Mouse (Mus musculus) liver, embryonic 12.5 days (tissue): Measurements from ENCODE around the gene Ankrd39. TPM values are rescaled to one million over a fixed set of nuclear protein-coding genes. Genes with fewer than 3 reads are reported as not detected.

Experiments used
- ATAC-seq: fragments of 200-750 bp; cut with Nextera tagmentation; 2 replicates; pipeline ENCODE4 v1.8.0; 2017; ENCODE audit warnings: moderate number of reproducible peaks, mild to moderate bottlenecking, moderate library complexity
- H3K27ac ChIP-seq: fragments of 300-500 bp; sonication (generic); 2 replicates; pipeline ENCODE4 v1.5.1; 2016; ENCODE audit warnings: mild to moderate bottlenecking
- H3K27me3 ChIP-seq: fragments of 300-500 bp; sonication (generic); replicated peaks from 2 replicates; pipeline ENCODE4 v1.6.1; 2016; ENCODE audit warnings: mild to moderate bottlenecking, moderate library complexity
- H3K36me3 ChIP-seq: fragments of 300-500 bp; sonication (generic); 2 replicates; pipeline ENCODE4 v1.6.1; 2016; ENCODE audit warnings: mild to moderate bottlenecking, moderate library complexity
- H3K4me1 ChIP-seq: fragments of 300-500 bp; sonication (generic); 2 replicates; pipeline ENCODE4 v1.6.1; 2016
- H3K4me2 ChIP-seq: fragments of 300-500 bp; sonication (generic); 2 replicates; pipeline ENCODE4 v1.6.1; 2016; ENCODE audit warnings: mild to moderate bottlenecking, moderate library complexity
- H3K4me3 ChIP-seq: fragments of 300-500 bp; sonication (generic); 2 replicates; pipeline ENCODE4 v1.5.1; 2016; ENCODE audit warnings: mild to moderate bottlenecking, moderate library complexity
- H3K9ac ChIP-seq: fragments of 300-500 bp; sonication (generic); 2 replicates; pipeline ENCODE4 v1.6.1; 2016; ENCODE audit warnings: mild to moderate bottlenecking, moderate library complexity
- H3K9me3 ChIP-seq: fragments of 300-500 bp; sonication (generic); replicated peaks from 2 replicates; pipeline ENCODE4 v1.6.1; 2016; ENCODE audit warnings: mild to moderate bottlenecking, moderate library complexity
- WGBS: fragments of 180-500 bp; shearing (Covaris S2); methylation state at CpG from one replicate; pipeline ENCODE4 v1.1.7; 2016; ENCODE audit not compliant: insufficient replicate concordance; 5-methylcytosine and 5-hydroxymethylcytosine counted together
- polyA plus RNA-seq: library from polyadenylated mRNA; unstranded; fragments of >200 nt; fragmentation: Nextera tagmentation; extraction: Ambion mirVana; gene quantifications from 2 replicates; pipeline ENCODE4 v1.2.1, GENCODE M21; 2016

Ankrd39 gene
- polyA plus RNA-seq, 1 experiment from 2014 or later = 10.5 TPM

DNA sequence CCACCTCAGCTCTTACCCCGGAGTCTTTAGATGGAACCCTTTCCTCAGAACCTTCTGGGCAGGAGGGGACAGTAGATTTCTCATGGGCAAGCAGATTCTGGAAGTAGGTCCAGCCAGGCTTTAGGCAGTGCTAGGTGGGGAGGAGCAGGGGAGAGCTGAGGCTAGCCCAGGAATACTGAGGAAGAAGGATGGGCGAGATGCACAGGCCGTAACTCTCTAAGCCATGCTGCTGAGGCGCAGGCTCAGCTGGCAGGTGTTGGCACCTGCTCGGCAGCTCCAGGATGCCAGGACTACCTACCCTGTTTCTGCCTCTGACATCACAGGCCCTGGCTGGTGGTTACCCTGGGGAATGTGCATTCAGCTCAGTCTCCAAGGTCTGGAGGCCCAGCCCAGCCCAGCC, 23.1 kb upstream of the Ankrd39 start:
- H3K9ac ChIP-seq = no peak overlapping the region
- no peak overlapping the region for H3K4me3 ChIP-seq
- H3K9me3 ChIP-seq = no peaks in the 10 kb centered on the region
- no peaks in the 10 kb centered on the region for H3K36me3 ChIP-seq
- no peak overlapping the region for H3K4me2 ChIP-seq
- H3K27me3 ChIP-seq = peaks cover 22% of the 10 kb centered on the region; the same call in 1 of the 2 replicates
- WGBS = 74% methylated on average over 5 of the region's 5 CpGs
- H3K4me1 ChIP-seq = peaks cover 18% of the 10 kb centered on the region
- no peak overlapping the region for H3K27ac ChIP-seq
- no peak for ATAC-seq

DNA sequence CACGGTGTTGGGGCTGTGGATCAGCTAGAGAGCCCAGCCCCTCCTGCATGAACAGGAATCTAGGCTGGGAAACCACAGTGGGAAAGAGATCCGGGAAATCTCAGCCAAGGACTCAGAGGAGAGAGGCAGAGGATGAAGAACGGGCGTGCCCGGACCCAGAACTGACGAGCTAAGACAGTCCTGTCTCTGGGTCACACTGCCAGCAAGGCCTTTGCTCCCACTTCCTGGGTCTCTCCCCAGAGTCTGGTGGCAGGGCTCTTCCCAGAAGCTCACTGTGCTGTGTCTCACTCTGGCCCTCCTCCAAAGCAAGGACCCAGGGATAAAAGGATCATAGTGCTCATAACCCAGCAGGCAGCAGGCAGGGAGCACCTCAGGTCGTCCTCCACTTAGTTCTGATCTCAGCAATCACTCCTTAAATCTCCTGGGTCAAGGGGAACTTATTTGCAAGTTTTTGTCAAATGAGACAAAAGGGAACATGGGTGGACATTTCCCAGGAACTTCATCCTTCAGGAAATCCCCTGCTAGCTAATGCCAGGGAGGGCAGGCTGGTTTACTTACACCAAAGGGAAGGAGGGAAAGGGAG, 22.5 kb upstream of the Ankrd39 start:
- Histone ChIP-seq H3K27ac (no peak overlapping the region), H3K9ac (no peak overlapping the region), H3K9me3 (no peaks in the 10 kb centered on the region), H3K36me3 (no peaks in the 10 kb centered on the region), H3K4me1 (peaks cover 16% of the 10 kb centered on the region), H3K27me3 (peaks cover 28% of the 10 kb centered on the region; the same call in 1 of the 2 replicates), H3K4me3 (no peak overlapping the region), H3K4me2 (no peak overlapping the region)
- WGBS = 31% methylated on average over 7 of the region's 7 CpGs
- ATAC-seq = no peak

DNA sequence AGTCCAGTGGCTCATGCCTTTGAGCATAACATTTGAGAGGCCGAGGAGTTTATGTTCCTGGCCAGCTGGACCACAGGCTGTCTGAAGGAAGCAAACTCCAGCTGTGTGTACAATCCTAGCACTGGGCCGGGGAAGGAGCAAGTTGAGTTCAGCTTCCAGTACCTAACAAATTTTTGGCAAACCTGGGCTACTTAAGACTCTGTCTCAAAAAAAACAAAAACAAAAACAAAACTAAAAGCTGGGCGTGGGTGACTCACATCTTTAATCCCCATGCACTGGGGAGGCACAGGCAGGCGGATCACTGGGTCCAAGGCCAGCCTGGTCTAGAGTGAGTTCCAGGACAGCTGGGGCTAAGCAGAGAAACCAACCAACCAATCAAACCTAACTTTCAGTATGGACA, 21.5 kb upstream of the Ankrd39 start:
- WGBS = 61% methylated on average over 4 of the region's 4 CpGs
- no peak overlapping the region for H3K27ac ChIP-seq

DNA sequence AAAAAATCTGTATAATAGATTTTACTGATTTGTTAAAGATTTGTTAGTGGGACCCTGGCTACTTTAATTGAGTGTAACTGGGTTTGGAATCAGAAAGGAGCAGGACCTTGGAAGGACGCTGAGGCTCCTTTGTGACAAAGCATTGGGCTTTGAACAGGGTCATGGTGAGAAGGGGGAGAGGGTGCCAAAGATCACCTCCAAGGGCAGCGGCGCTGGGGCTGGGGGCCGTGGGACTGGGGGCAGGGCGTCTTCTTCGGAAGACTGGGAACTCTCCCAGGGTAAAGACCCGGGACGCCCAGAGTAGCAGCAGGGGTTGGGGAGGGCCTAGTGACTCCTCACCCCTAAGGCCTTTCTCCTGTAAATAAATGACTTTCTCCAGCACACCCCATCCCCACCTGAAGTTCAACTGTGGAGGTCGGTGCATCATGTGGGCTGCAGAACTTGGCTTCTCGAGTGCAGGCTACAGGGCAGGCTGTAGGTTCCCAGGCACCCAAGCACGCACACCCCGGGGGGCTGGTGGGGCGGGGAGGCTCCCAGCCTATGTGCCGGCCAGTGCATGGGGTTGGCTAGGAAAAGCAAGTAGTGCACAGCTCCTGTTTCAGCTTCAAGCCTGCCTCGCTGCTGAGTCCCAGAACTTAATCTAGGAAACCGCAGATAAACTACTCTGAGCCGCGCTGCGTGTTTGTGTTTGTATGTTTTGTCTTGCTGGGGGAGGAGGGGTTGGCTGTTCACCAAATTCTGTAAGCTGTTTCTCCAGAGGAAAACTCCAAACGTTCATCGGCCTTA, 20.8 kb upstream of the Ankrd39 start:
- no peak for ATAC-seq
- no peak overlapping the region for H3K27ac ChIP-seq

More for the DNA sequence above, 21.5 kb upstream of the Ankrd39 start:
- no peak for ATAC-seq
- Histone ChIP-seq H3K4me2 (no peak overlapping the region), H3K9ac (no peak overlapping the region), H3K27me3 (peaks cover 38% of the 10 kb centered on the region), H3K4me1 (peaks cover 16% of the 10 kb centered on the region), H3K4me3 (no peak overlapping the region), H3K36me3 (no peaks in the 10 kb centered on the region), H3K9me3 (no peaks in the 10 kb centered on the region)

DNA sequence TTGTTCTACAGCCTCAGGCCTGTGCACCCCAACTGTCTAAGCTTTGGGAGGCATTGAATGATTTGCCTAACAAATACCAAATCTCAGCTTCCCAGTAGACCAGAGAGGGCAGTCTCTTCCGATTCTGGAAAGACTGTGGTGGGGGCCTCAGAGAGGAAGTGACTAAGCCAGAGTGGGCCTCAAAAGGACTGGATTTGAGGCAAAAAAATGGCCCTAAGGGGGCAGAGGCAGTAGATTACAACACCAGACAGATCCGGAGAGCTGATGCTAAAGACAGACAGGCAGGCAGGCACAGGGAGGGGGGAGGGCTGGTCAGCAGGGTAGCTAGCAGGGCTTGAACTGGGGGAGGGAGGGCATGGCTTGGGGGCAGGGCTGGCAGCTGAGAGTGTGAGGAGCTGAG, 19.2 kb upstream of the Ankrd39 start:
- Histone ChIP-seq H3K27ac (no peak overlapping the region), H3K9ac (no peak overlapping the region)

More for the DNA sequence above, 20.8 kb upstream of the Ankrd39 start:
- Histone ChIP-seq H3K9ac (no peak overlapping the region), H3K4me2 (no peak overlapping the region), H3K36me3 (no peaks in the 10 kb centered on the region), H3K9me3 (no peaks in the 10 kb centered on the region), H3K4me3 (no peak overlapping the region), H3K27me3 (peaks cover 45% of the 10 kb centered on the region), H3K4me1 (peaks cover 21% of the 10 kb centered on the region)
- WGBS = 59% methylated on average over 21 of the region's 21 CpGs

DNA sequence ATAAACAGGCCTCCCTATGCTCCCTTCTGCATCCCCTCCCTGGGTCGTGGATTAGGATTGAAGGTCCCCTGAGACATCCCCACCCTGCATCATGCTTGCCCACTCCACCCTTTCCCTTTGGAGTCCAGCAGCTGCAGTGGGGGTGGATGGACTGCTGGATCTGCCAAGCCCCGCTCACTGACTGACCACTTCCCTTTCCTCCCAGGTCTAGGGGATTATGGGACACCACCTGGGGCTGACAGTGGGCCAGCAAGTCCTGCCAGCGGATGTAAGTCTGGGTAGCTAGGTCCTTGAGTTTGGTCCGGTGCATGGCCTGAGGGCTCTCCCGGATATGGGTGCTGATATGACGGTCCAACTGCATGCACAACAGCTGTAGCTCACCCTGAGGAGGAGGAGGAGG, 16.9 kb upstream of the Ankrd39 start:
- ATAC-seq = no peak
- Histone ChIP-seq H3K9me3 (no peaks in the 10 kb centered on the region), H3K4me3 (no peak overlapping the region), H3K27me3 (peaks cover 62% of the 10 kb centered on the region), H3K36me3 (no peaks in the 10 kb centered on the region), H3K4me1 (peaks cover 21% of the 10 kb centered on the region), H3K27ac (no peak overlapping the region), H3K9ac (no peak overlapping the region), H3K4me2 (no peak overlapping the region)
- 38% methylated on average over 6 of the region's 6 CpGs for WGBS

More for the DNA sequence above, 19.2 kb upstream of the Ankrd39 start:
- H3K4me3 ChIP-seq = no peak overlapping the region
- no peaks in the 10 kb centered on the region for H3K36me3 ChIP-seq
- H3K27me3 ChIP-seq = peaks cover 56% of the 10 kb centered on the region
- no peak overlapping the region for H3K4me2 ChIP-seq
- H3K4me1 ChIP-seq = peaks cover 25% of the 10 kb centered on the region
- ATAC-seq = no peak
- WGBS = 3% methylated on average over 2 of the region's 2 CpGs
- H3K9me3 ChIP-seq = no peaks in the 10 kb centered on the region

DNA sequence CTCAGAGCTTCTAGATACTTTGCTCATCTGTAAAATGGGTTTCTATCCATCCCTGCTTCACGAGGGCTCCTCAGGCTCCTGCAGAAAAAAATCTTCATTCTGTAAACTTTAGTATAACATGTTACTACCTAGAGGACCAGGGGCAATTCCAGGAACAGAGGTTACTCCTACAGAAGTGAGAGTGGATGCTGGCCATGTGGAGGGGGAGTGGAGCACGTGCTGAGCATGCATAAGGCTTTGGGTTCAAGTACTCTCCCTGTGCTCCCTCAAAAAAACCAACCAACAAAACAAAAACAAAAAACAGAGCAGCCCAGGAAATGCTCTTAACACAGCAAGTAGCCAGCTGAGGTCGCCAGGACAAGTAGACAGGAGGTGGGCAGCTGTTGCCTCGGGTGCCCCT, 16.4 kb upstream of the Ankrd39 start:
- Histone ChIP-seq H3K4me3 (no peak overlapping the region), H3K9ac (no peak overlapping the region), H3K27ac (no peak overlapping the region), H3K36me3 (no peaks in the 10 kb centered on the region), H3K9me3 (no peaks in the 10 kb centered on the region), H3K4me1 (peaks cover 21% of the 10 kb centered on the region), H3K4me2 (no peak overlapping the region), H3K27me3 (peaks cover 67% of the 10 kb centered on the region)
- ATAC-seq = no peak
- WGBS = 37% methylated on average over 4 of the region's 4 CpGs

DNA sequence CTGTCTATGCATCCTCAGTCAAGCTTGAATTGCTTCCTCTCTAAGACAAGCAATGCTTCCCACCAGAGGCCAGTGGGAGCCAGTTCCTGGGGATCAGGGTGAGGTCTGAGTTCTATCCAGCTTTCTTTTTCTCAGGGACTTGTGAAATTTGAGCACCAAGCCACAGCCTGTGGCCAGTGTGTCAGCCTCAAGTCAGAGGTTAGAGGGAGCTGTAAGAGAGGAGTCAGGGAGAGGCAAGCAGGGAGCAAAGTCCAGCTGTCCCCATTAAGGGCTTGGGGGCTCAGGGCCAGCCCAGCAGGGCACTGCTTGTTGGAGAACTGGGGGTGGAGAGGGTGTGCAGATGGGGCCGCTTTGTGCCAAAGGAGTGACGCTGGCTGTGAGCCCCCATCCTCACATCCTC, 16.0 kb upstream of the Ankrd39 start:
- no peaks in the 10 kb centered on the region for H3K36me3 ChIP-seq
- H3K9me3 ChIP-seq = no peaks in the 10 kb centered on the region
- H3K27me3 ChIP-seq = peaks cover 71% of the 10 kb centered on the region
- no peak overlapping the region for H3K4me3 ChIP-seq
- peaks cover 22% of the 10 kb centered on the region for H3K4me1 ChIP-seq
- H3K9ac ChIP-seq = no peak overlapping the region
- H3K27ac ChIP-seq = no peak overlapping the region
- 79% methylated on average over 2 of the region's 2 CpGs for WGBS
- no peak overlapping the region for H3K4me2 ChIP-seq
- no peak for ATAC-seq

DNA sequence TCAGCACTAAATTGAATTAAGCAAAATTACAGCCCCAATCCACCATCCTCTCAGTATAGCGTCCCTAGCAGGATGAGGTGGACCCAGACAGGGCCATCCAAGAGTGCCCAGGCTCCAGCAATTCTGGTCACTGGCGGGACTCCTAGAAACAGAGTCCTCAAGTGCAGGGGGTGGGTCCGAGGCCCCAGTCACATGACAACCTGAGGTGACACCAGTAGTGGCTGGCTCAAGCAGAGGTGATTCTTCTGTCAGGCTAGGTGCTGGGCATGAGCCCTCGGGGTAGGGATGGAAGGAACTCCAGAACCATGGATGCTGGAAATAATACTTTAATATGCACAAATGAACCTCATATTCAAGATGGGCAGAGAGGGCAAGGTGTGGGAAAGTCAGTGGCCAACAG, 15.1 kb upstream of the Ankrd39 start:
- no peak overlapping the region for H3K27ac ChIP-seq
- no peaks in the 10 kb centered on the region for H3K36me3 ChIP-seq
- H3K9me3 ChIP-seq = no peaks in the 10 kb centered on the region
- H3K9ac ChIP-seq = no peak overlapping the region
- no peak overlapping the region for H3K4me2 ChIP-seq
- peaks cover 30% of the 10 kb centered on the region for H3K4me1 ChIP-seq
- no peak for ATAC-seq
- WGBS = 45% methylated on average over 4 of the region's 4 CpGs
- no peak overlapping the region for H3K4me3 ChIP-seq
- peaks cover 79% of the 10 kb centered on the region for H3K27me3 ChIP-seq

DNA sequence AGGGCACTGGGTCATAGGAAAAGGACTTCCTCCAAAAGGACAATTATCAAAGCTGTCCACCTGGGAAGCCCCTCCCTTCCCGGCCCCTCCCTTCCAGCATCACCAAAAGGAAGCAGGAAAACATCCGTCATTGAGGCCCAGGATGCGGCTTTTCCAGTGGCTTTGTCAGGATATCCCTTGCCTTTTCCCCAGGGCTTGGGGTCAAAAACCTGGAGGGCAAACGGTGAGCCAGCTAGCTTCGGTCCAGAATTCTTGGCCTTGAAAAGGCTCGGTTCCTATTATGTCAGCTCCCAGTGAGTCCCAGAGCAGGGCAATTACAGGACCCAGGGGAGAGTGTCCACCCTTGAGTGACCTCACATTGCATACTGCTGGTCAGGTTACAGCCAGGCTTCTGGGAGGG, 13.7 kb upstream of the Ankrd39 start:
- no peak for ATAC-seq
- no peak overlapping the region for H3K4me3 ChIP-seq
- peaks cover 94% of the 10 kb centered on the region for H3K27me3 ChIP-seq
- H3K9me3 ChIP-seq = no peaks in the 10 kb centered on the region
- H3K4me2 ChIP-seq = no peak overlapping the region
- WGBS = 29% methylated on average over 6 of the region's 6 CpGs
- H3K9ac ChIP-seq = no peak overlapping the region
- peaks cover 34% of the 10 kb centered on the region for H3K4me1 ChIP-seq
- no peak overlapping the region for H3K27ac ChIP-seq
- no peaks in the 10 kb centered on the region for H3K36me3 ChIP-seq

DNA sequence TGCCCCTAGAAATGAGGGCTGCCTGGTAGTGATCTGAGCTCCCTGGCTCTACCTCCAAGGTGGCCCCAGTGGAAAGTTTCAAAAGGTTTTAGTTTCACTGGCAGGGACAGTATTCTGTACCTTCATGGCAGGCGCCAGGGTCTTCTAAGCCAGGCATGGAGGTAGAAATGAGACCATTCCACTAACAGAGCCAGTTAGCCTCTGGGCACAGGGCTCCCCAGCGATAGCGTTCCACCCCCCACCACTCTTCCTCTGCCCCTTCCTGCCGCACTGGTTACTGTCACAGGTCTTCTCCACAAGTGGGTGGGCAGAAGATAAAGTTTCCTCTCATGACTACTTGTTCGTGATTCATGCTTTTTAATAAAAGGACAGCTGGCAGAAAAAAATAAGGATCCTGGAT, 12.6 kb upstream of the Ankrd39 start:
- Histone ChIP-seq H3K36me3 (no peaks in the 10 kb centered on the region), H3K27me3 (peaks cover 100% of the 10 kb centered on the region), H3K27ac (no peak overlapping the region), H3K9me3 (no peaks in the 10 kb centered on the region), H3K4me1 (peaks cover 44% of the 10 kb centered on the region), H3K4me2 (no peak overlapping the region), H3K4me3 (no peak overlapping the region), H3K9ac (no peak overlapping the region)
- WGBS = 19% methylated on average over 5 of the region's 5 CpGs
- ATAC-seq = no peak

DNA sequence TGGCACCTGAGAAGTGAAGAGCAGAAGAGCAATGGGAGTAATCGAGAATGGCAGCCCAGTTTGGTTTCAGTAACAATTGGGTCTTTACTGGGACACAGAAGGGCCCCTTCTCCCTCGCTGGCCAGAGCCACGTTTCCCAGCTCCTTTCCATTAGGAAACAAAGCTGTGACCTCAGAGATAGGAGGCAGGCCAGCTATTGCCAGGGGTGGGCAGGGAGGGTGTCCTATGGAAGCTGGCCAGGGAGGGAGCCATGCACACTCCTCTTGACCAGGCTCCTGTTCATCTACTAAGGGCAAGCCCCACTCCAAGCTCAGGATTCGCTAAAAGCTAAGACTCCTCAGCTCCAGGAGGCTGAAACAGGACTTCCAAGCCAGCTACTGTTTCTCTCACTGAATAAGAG, 12.0 kb upstream of the Ankrd39 start:
- Histone ChIP-seq H3K4me2 (peak overlapping the region; percentile 68; the same call in 1 of the 2 replicates), H3K9ac (no peak overlapping the region), H3K9me3 (no peaks in the 10 kb centered on the region), H3K4me1 (peaks cover 47% of the 10 kb centered on the region), H3K4me3 (no peak overlapping the region), H3K36me3 (0 out of 2 replicates have a peak, but pooled peaks cover 5% of the 10 kb centered on the region), H3K27me3 (peaks cover 100% of the 10 kb centered on the region), H3K27ac (no peak overlapping the region)
- no peak for ATAC-seq
- 7% methylated on average over 4 of the region's 4 CpGs for WGBS
